Mouse (Mus musculus): ENCODE measurements around the gene Alpk1. TPM values are rescaled to one million over a fixed set of nuclear protein-coding genes. Genes with fewer than 3 reads are reported as not detected.

Gene Alpk1
- polyA plus RNA-seq, 1 experiment = 1.4 TPM

DNA sequence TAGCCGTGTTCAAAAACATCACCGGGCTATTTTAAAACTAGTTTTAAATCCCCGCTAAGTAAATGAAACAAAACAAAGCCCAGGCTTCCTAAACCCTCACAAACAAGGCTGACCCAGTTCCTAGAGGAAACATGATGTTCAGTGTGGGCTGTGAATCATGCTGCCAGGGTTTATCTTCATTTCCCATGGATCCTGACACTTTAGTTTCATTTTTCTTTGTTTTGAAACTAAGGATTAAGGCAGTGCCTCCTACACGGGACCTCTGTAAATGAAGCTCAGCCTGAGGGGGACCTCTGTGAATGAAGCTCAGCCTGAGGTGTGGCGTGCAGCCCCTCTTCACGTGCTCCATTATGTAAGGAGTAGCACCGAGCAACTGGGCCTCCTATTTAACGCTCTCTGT, 22.5 kb upstream of the Alpk1 start:
- no peaks in the 10 kb centered on the region for H3K4me1 ChIP-seq (ENCODE audit: control insufficient read depth, insufficient read depth, low read length)
- DNase-seq = peak; percentile 39
- H3K36me3 ChIP-seq (ENCODE audit: control insufficient read depth, insufficient read depth, low read length) = no peaks in the 10 kb centered on the region
- H3K4me3 ChIP-seq (ENCODE audit: insufficient read depth, low read depth, low read length) = no peak overlapping the region; the same call in 1 of the 2 replicates
- no peak for TF ChIP-seq CTCF (conservative IDR thresholded peaks at IDR 0.05; ENCODE audit: insufficient read depth, insufficient read length, low read depth, low read length)
- TF ChIP-seq POLR2A (IDR thresholded peaks at IDR 0.05; ENCODE audit: low read depth, low read length) = no peak
- no peaks in the 10 kb centered on the region for H3K27me3 ChIP-seq (replicated peaks; ENCODE audit: control insufficient read depth, insufficient read depth, low read length)
- 33% methylated on average over 8 of the region's 8 CpGs for whole genome bisulfite sequencing
- no peak overlapping the region; the same call in 1 of the 2 replicates for H3K27ac ChIP-seq (ENCODE audit: insufficient read depth, low read depth, low read length)

DNA sequence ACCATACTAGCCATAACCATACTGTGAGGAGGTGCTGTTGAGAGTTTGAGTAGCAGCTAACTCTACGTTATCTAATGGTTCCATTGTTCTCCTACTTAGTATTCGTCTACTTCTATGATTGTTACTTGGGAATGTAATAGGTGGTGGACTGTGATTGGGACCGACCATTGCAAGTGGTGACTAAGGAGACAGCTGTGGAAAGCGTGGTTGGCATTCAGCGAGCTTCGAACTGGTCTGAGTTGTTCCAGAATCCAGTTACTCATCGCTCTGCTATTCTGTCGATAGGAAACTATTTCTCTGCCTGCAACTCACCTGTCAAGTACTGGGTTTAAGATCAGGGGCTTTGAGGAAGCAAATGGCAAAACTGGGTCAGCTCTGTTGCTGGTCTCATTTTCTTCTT, 20.8 kb upstream of the Alpk1 start:
- Histone ChIP-seq H3K4me3 (ENCODE audit: insufficient read depth, low read depth, low read length) (no peak overlapping the region), H3K27me3 (replicated peaks; ENCODE audit: control insufficient read depth, insufficient read depth, low read length) (no peaks in the 10 kb centered on the region), H3K4me1 (ENCODE audit: control insufficient read depth, insufficient read depth, low read length) (0 out of 2 replicates have a peak, but pooled peaks cover 3% of the 10 kb centered on the region), H3K36me3 (ENCODE audit: control insufficient read depth, insufficient read depth, low read length) (no peaks in the 10 kb centered on the region), H3K27ac (ENCODE audit: insufficient read depth, low read depth, low read length) (no peak overlapping the region)
- no peak for DNase-seq
- 97% methylated on average over 8 of the region's 8 CpGs for WGBS
- TF ChIP-seq POLR2A (IDR thresholded peaks at IDR 0.05; ENCODE audit: low read depth, low read length) (no peak), CTCF (conservative IDR thresholded peaks at IDR 0.05; ENCODE audit: insufficient read depth, insufficient read length, low read depth, low read length) (no peak)

DNA sequence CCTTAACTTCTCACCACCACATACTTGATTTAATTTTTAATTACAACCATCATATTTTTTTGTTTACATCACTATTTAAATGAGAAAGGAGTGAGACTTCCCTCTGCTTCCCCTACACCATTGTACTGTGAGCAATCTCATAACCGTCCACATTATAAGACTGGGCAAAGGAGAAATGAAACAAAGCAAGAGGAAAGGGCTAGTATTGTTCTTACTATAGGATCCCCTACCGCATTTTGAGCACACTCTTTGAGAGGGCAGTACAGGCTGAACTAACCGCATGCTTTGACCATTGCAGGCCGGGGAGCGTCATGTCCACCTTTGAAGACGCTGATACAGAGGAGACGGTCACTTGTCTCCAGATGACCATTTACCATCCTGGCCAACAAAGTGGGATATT, 15.9 kb upstream of the Alpk1 start:
- H3K4me3 ChIP-seq (ENCODE audit: insufficient read depth, low read depth, low read length) = no peak overlapping the region
- H3K27me3 ChIP-seq (replicated peaks; ENCODE audit: control insufficient read depth, insufficient read depth, low read length) = no peaks in the 10 kb centered on the region
- TF ChIP-seq POLR2A (IDR thresholded peaks at IDR 0.05; ENCODE audit: low read depth, low read length) = no peak
- TF ChIP-seq CTCF (conservative IDR thresholded peaks at IDR 0.05; ENCODE audit: insufficient read depth, insufficient read length, low read depth, low read length) = no peak
- H3K4me1 ChIP-seq (ENCODE audit: control insufficient read depth, insufficient read depth, low read length) = 0 out of 2 replicates have a peak, but pooled peaks cover 3% of the 10 kb centered on the region
- no peak for DNase-seq
- WGBS = 95% methylated on average over 7 of the region's 7 CpGs
- H3K27ac ChIP-seq (ENCODE audit: insufficient read depth, low read depth, low read length) = no peak overlapping the region
- H3K36me3 ChIP-seq (ENCODE audit: control insufficient read depth, insufficient read depth, low read length) = no peaks in the 10 kb centered on the region

DNA sequence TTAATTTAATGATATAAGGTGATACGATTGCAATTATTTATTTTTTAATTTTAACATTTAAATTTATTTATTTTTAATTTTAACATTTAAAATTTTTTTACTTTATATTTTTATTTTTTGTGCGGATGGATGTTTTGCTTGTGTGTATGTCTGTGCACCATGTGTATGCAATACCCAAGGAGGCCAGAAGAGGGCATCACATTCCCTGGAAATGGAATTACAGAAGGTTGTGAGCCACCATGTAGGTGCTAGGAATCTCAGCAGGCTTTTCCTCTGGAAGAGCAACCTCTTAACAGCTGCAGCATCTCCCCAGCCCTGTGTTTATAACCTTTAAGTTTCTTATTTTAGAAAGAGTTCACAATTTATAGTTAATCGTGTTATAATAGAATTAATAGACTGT, 15.4 kb upstream of the Alpk1 start:
- 0 out of 2 replicates have a peak, but pooled peaks cover 7% of the 10 kb centered on the region for H3K4me1 ChIP-seq (ENCODE audit: control insufficient read depth, insufficient read depth, low read length)
- H3K4me3 ChIP-seq (ENCODE audit: insufficient read depth, low read depth, low read length) = no peak overlapping the region
- no peak overlapping the region for H3K27ac ChIP-seq (ENCODE audit: insufficient read depth, low read depth, low read length)
- no peaks in the 10 kb centered on the region for H3K36me3 ChIP-seq (ENCODE audit: control insufficient read depth, insufficient read depth, low read length)
- 94% methylated on average over 3 of the region's 3 CpGs for WGBS
- TF ChIP-seq CTCF (conservative IDR thresholded peaks at IDR 0.05; ENCODE audit: insufficient read depth, insufficient read length, low read depth, low read length) = no peak
- TF ChIP-seq POLR2A (IDR thresholded peaks at IDR 0.05; ENCODE audit: low read depth, low read length) = no peak
- H3K27me3 ChIP-seq (replicated peaks; ENCODE audit: control insufficient read depth, insufficient read depth, low read length) = no peaks in the 10 kb centered on the region
- DNase-seq = no peak

DNA sequence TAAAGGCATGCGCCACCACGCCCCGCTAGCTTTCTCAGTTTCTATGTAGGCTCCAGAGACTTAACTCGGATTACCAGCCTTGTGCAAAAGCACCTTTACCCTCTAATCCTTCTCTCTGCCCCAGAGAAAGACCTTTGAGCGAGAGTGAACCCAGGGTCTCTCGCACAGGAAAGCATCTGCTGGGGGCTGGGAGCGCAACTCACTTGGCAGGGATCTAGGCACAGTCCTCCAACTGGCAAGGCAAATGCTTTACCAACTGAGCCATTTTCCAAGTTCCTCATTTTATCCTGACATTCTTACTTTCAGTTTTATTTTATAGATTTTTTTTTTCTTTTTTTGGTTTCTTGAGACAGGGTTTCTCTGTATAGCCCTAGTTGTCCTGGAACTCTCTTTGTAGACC, 12.7 kb upstream of the Alpk1 start:
- Histone ChIP-seq H3K36me3 (ENCODE audit: control insufficient read depth, insufficient read depth, low read length) (no peaks in the 10 kb centered on the region), H3K27me3 (replicated peaks; ENCODE audit: control insufficient read depth, insufficient read depth, low read length) (no peaks in the 10 kb centered on the region), H3K4me3 (ENCODE audit: insufficient read depth, low read depth, low read length) (no peak overlapping the region), H3K4me1 (ENCODE audit: control insufficient read depth, insufficient read depth, low read length) (peaks cover 13% of the 10 kb centered on the region; the same call in 1 of the 2 replicates), H3K27ac (ENCODE audit: insufficient read depth, low read depth, low read length) (no peak overlapping the region)
- 73% methylated on average over 7 of the region's 7 CpGs for WGBS
- DNase-seq = peak; percentile 60
- TF ChIP-seq POLR2A (IDR thresholded peaks at IDR 0.05; ENCODE audit: low read depth, low read length) (no peak), CTCF (conservative IDR thresholded peaks at IDR 0.05; ENCODE audit: insufficient read depth, insufficient read length, low read depth, low read length) (no peak)

DNA sequence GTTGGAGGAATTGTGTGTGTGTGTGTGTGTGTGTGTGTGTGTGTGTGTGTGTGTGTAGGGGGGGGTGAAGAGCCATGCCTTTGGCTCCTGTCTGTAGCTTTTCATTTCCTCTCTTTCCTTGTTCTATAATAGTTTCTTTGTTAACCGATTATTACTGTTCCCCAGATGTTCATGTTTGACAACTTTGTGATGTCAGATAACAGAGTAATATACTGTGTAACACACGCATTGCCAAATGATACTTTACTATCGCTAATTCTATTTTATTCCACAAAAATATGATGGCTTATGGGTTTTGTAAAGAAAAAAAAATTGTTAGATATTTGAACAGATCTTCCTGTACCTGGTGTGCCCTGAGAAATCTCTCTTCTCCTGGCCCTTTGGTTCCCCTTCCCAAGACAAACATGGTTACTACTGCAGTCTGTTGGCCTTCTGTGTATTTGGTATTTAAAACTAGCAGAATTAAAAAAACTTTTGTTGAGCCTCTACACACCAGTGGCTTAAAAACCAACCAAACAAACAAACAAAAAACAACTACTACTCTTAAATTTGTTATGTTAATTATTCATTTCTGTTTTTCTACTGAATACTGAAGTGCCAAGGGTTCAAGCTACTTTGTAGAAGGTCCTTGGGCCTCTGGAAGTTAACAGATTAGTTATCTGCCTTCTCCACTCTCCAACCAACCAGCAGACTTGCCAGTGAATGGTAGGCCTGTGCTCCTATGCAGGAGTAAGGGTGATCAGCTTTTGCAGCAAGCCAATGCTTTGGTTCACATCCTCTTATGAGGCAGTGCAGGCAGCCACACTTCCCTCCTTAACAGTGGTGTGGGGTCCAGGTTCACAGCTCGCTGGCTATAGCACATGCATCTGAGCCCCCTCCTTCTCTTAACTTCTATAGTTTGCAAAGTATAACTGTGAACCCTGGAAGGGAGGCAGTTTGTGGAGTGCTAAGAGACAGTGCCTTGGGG, 11.6 kb upstream of the Alpk1 start:
- TF ChIP-seq POLR2A (IDR thresholded peaks at IDR 0.05; ENCODE audit: low read depth, low read length) (no peak), CTCF (conservative IDR thresholded peaks at IDR 0.05; ENCODE audit: insufficient read depth, insufficient read length, low read depth, low read length) (no peak)
- no peaks in the 10 kb centered on the region for H3K36me3 ChIP-seq (ENCODE audit: control insufficient read depth, insufficient read depth, low read length)
- no peak overlapping the region for H3K4me3 ChIP-seq (ENCODE audit: insufficient read depth, low read depth, low read length)
- WGBS = 74% methylated on average over 4 of the region's 4 CpGs
- H3K27ac ChIP-seq (ENCODE audit: insufficient read depth, low read depth, low read length) = no peak overlapping the region
- DNase-seq = no peak
- H3K4me1 ChIP-seq (ENCODE audit: control insufficient read depth, insufficient read depth, low read length) = peaks cover 12% of the 10 kb centered on the region; the same call in 1 of the 2 replicates
- H3K27me3 ChIP-seq (replicated peaks; ENCODE audit: control insufficient read depth, insufficient read depth, low read length) = no peaks in the 10 kb centered on the region

DNA sequence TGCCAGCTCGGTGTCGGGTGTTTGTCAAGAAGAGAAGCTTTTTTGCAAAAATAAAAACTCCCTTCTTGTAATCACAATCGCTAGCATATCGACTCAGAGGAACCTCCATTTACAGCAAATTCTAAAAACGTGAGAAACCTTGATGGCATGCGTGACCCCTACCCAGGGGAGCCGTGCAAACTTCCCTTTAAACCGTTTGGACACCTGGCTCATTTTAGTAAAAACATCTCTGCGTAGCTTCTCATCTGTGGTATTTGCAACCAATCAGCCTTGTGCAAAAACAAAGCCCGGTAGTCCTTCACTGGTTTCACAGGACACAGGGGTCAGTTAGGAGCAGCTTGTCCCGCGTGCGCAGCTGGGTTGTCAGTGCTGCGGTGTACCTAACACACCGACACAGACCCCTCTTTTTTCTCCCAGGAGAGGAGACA, 10.7 kb upstream of the Alpk1 start:
- no peak for TF ChIP-seq CTCF (conservative IDR thresholded peaks at IDR 0.05; ENCODE audit: insufficient read depth, insufficient read length, low read depth, low read length)
- no peak for TF ChIP-seq POLR2A (IDR thresholded peaks at IDR 0.05; ENCODE audit: low read depth, low read length)
- H3K4me1 ChIP-seq (ENCODE audit: control insufficient read depth, insufficient read depth, low read length) = peaks cover 12% of the 10 kb centered on the region; the same call in 1 of the 2 replicates
- 0 out of 2 replicates have a peak overlapping the region, but pooled peaks have one; percentile 35 for H3K27ac ChIP-seq (ENCODE audit: insufficient read depth, low read depth, low read length)
- peak overlapping the region; percentile 61 for H3K4me3 ChIP-seq (ENCODE audit: insufficient read depth, low read depth, low read length)
- 5% methylated on average over 15 of the region's 15 CpGs for WGBS
- peak; percentile 23 for DNase-seq
- no peaks in the 10 kb centered on the region for H3K27me3 ChIP-seq (replicated peaks; ENCODE audit: control insufficient read depth, insufficient read depth, low read length)
- H3K36me3 ChIP-seq (ENCODE audit: control insufficient read depth, insufficient read depth, low read length) = no peaks in the 10 kb centered on the region

All from kidney, adult 2 months (tissue).